Mouse (Mus musculus) megakaryocyte-erythroid progenitor cell, adult 5-6 weeks (primary cell): ENCODE results near the gene Vps37c. TPM values are rescaled to one million over a fixed set of nuclear protein-coding genes. Genes with fewer than 3 reads are reported as not detected.
A peak's percentile ranks its signal among the peaks of the same experiment; 100 is the strongest.

Experiments
- ATAC-seq: replicated peaks from 2 replicates; pipeline ENCODE4 v1.8.0; 2016; ENCODE audit warnings: mild to moderate bottlenecking, inconsistent platforms; ENCODE audit not compliant: severe bottlenecking, poor library complexity, low FRiP score, low TSS enrichment
- total RNA-seq, 2 experiments: library from RNA; stranded (forward) in 1 of 2; stranded (reverse) in 1 of 2; fragments of 200-1000, 215-1000 nt in 1 of 2; fragments of >200 nt in 1 of 2; fragmentation: Nextera tagmentation in 1 of 2; gene quantifications; 2 replicates each; pipeline ENCODE4 v1.2.3; 2014 to 2017

Vps37c gene
- total RNA-seq, 2 experiments from 2014 or later, result 6.9 to 20.2 TPM

DNA sequence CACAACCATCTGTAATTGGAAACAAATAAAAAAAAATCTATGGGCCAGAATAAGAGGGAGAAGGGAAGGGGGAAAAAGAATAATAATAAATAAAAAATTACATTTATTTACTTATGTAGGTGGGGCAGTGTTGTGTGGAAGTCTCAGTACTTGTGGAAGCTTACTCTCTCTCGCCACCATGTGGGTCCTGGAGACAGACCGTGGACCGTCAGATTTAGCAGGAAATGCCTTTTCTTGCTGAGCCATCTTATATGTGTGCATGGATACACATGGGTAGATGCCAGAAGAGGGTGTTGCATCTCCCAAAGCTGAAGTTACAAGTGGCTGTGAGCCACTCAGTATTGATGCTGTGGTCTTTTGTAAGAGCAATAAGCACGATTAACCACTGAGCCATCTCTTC is 7.0 kb upstream of the Vps37c start:
- ATAC-seq, result no peak

- ATAC-seq, result no peak
These were observed 3.5 kb upstream of the Vps37c start for GRCm38 (mm10) chr19:10685081-10685480.

- ATAC-seq, result no peak
These were observed 2.8 kb upstream of the Vps37c start for GRCm38 (mm10) chr19:10685727-10686126.

DNA sequence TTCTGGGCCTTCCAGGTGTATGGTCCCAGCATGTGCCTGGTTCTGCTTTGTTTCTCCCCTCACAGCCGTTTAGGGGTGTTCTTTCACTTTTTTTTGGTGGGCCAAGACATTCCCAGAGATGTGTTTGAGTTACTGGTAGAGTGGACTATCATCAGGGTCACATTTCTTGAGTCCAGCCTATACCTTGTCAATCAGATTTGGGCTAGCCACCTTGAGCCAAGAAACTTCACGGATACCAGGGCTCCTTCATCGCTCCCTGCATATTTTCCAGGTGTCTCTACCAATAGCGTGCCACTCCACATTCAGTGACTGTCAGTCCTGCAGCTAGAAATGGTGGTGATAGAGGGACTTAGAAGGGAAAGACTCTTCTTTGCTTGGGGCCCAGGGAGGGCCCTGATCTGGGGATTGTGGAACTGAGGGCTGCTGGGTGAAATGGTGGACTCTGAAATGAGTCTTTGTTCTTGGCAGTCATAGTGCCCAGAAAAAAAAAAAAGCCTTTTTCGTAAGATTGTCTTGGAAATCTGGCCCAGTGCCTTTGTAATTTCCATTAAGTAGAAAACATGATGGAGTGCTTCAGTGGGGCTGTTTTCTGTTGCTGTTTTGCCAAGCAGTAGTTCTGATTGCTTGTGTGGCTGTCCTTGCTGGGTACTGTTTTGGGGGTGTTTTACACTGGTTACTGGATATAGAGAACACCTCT is 1.1 kb downstream of the Vps37c start:
- ATAC-seq, result no peak

DNA sequence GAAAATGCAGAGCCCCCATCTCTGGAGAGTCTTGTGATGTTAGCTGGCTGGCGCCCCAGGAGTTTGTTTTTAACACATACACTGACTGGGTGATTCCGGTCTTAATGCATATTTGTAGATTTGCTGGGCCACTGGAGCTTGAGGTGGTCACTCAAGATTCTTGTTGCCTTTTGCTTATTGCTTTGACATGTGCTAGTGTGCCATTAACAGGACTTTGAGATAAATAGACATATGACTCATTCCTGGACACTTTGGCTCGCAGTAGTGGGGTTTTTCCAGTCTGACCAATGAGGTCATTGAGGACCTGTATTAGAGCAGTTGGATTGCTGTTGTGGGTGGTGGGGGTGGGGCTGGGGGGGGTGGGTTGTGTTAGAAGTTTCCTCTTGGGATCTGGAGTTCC is 1.8 kb downstream of the Vps37c start:
- ATAC-seq, result no peak

DNA sequence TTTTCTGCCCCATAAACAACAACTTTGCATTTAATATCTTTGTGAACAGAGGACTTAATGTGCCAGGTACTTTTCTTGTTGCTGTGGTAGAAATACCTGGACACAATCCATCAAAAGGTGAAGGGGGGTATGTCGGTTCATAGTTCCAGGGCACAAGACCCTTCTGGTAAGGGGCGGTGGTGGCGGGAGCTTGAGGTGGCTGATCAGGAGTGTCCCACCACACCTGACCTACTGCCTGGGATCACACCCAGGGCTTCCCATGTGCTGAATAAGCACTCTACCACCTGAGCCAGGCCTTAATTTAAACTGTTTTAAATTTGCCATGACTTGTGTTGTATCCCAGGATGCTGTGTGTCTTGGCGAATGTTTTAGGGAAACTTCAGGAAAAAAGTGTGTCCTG is 2.6 kb downstream of the Vps37c start:
- no peak for ATAC-seq

DNA sequence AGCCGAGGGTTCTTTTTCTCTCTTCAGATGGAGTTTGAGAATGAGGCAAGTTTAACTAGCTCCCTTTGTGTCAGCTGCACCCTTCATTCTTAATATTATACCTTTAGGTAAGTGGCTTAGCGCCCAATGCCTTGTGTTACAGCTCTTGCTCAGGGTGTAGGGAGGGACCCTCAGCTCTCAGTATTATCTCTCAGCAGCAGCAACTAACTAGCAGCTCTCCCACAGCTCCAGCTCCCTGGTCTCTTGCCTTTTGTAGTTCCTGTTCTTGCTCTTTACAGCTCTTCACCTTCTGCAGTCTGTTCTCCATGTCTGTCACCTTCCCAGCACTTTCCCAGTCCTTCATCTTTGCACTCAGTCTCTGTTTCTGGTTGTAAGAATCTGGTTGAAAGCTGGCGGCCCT is 3.1 kb downstream of the Vps37c start:
- peak; percentile 48; the same call in 1 of the 2 replicates for ATAC-seq

DNA sequence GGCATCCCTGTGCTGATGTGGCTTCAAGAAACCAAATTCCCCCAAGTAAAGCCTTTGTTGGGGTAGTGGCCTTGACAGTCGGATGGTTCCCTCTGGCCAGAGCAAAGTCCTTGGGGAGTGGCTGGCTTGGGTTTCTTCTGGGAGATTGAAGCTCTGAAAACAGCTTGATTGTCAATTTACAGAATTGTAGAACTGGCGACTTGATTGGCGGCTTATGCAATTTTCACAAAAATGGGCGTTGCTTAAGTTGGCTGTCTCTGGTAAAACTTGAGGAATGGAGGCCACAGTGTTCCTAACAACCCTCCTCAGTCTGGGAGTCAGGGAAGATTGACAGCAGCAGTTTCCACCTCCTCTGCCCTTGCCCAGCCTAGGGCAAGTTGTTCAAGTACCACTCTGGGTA is 3.8 kb downstream of the Vps37c start:
- ATAC-seq, result no peak

- ATAC-seq, result no peak
These were observed 5.6 kb downstream of the Vps37c start for GRCm38 (mm10) chr19:10693926-10694682.

GRCm38 (mm10) chr19:10695801-10696200 is 7.3 kb downstream of the Vps37c start:
- ATAC-seq, result no peak

DNA sequence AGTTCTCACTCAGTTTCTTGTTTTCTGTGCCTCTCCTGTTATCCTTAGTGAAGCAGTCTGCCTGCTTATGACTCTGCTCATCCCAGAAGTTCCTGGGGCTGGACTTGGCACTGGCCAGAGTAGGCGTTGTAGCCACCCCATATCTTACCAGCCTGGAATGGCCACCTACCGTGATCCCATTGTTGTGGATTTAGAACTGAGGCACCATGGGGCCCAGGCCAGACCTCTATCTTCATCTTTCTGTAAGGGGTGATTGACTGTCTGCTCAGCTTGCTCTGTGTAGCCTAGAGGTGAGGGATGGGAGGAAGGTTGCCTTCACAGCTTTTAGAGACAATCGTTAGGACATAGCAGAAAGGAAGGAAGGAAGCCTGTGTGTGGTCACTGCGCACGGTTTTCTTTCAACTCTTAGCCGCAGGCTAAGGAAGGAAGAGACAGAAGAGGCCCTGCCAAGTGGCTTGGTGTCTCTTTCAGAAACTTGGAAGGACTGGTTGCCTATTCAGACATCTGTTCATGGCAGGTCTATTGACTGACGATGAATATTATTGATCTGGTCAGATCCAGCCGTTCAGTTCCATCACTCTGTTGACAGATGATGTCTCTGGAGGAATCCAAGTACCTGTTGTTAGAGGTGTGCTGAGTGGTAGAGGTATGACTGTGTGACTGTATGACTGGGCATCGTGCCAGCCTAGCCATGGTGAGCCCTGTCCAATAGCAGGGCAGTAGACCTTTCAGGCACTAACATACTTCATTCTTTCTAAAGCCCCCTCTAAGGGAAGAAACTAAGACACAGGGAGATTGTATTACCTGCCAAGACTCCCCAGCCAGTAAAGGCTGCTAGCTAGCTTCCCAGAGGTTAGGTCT is 9.8 kb downstream of the Vps37c start:
- no peak for ATAC-seq

DNA sequence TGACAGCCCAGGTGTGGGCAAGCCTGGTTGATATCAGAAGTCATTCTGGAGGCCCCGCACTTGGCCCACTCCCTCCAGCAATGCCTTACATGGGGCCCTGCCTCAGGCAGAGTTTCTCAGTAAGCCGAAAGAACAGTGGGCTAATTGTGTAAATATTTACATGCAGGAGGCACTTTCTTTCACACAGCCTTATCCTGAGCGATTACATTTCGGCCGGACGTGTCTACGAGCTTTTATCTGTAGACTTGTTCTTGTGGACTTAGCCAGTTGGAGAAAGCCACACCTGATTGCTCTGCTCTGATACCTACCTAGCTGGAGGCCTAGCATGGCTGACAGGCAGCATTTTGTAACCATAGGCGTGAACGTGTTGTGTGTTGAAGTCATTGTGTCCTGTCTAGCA is 11.3 kb downstream of the Vps37c start:
- ATAC-seq, result peak; percentile 36

DNA sequence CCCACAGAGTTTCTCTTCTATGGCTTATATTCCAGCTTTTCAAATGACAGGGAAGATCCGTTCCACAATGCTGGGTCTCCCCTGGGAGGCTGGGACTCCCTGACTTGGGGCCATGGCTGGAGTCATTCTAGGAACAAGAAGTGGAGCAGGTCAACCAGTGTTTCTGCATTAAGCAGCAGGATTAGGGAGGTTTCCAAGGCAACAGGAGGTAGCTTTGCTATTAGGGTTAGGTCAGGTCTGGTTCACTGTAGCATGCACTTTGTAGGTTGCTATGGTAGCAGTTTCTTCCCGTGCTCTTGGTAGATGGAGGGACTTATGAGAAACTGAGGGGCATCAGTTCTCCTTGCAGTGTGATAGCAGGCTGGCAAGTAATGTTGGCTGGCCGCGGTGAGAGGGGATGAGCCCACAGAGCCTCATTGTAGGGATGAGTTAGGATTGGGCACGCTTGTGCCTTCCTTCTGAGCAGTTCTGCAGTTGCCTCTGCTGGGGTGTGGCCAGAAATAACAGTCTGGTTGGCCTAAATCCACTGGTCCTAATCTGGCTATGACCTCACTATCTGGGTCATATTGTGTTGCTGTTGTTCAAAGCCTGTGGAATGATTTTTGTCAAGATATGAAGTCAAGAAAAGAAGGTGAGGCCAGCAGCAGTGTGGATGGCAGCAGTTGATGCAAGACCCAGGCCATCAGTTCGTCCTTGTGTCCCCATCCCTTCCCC is 12.6 kb downstream of the Vps37c start:
- ATAC-seq, result peak; percentile 65

DNA sequence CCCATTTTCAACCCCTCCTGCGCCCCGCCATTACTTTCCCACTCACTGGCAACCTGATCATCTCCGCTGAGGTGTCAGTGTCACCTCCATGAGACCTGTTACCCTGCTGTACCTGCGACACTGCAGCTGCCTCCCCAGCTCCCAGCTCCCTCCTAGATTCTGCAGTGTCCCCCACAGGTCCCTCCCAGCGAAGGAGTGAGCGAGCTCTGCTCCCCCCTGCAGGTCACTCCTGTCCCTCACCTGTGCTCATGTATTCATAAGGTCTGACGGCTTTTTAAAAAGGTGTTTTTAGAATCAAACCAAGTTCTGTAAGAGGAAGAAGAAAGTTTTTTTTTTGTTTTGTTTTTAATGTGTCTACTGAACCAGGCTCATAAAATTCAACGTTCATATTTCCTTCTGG is 13.6 kb downstream of the Vps37c start:
- ATAC-seq, result no peak

- ATAC-seq, result peak; percentile 40; the same call in 1 of the 2 replicates
These were observed 14.9 kb downstream of the Vps37c start for GRCm38 (mm10) chr19:10703470-10703869.

- ATAC-seq, result no peak
These were observed 18.7 kb downstream of the Vps37c start for GRCm38 (mm10) chr19:10707087-10707875.

DNA sequence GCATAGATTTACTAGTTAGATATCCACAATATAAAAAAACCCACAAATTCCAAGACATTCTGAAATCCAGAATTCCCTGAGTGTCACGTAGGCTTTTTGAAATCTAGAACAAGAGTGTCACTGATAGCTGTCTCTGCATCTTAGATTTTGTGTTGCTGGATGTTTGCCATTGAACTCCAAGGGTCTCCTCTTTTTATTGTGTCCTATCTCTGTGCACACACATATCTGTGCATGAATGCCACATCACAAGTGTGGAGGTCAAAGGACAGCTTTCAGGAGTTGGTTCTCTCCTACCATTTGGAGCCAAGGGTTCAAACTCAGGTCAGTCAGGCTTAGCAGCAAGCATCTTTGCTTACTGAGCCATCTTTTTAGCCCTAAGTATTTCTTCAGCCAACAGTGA is 19.3 kb downstream of the Vps37c start:
- ATAC-seq, result no peak

GRCm38 (mm10) chr19:10708900-10709299 is 20.4 kb downstream of the Vps37c start:
- ATAC-seq, result no peak
